Mouse (Mus musculus) frontal cortex, postnatal 36 days (tissue): ENCODE measurements at regions not wholly inside any gene's neighbourhood (a gene's known extent, or its start where the extent isn't known, plus 50 kb on each side); places are given as distances from the start of the nearest gene placed in this dataset.
"Not testable (repeated sequence)": the region's sequence is repeated elsewhere in the genome, so short reads cannot be mapped to it uniquely, and the experiment has no call there.

Source experiments
- DNase-seq, 2 experiments: peaks; one replicate each; pipeline ENCODE4 v3.0.0; 2022; ENCODE audit warnings: low spot score in 2 of 2

GRCm38 (mm10) chr4:18349157-18349556 lies 1256.1 kb upstream of the Gm12353 start:
- peak in 1 of 2 experiments; percentile 16 for DNase-seq

- DNase-seq, result peak; percentile 46 to 83
Measured at GRCm38 (mm10) chr4:18365514-18365913, 1239.7 kb upstream of the Gm12353 start.

- peak; percentile 29 to 80 for DNase-seq
Measured at GRCm38 (mm10) chr4:18365916-18366315, 1239.3 kb upstream of the Gm12353 start.

GRCm38 (mm10) chr4:18394815-18395521 lies 1210.3 kb upstream of the Gm12353 start:
- DNase-seq, result no peak

GRCm38 (mm10) chr4:18395528-18396128 lies 1209.6 kb upstream of the Gm12353 start:
- DNase-seq, result not testable (repeated sequence)

GRCm38 (mm10) chr4:18410338-18410737 lies 1194.9 kb upstream of the Gm12353 start:
- no peak for DNase-seq

GRCm38 (mm10) chr4:18441385-18441784 lies 1163.9 kb upstream of the Gm12353 start:
- DNase-seq, result no peak

GRCm38 (mm10) chr4:18444284-18445004 lies 1160.8 kb upstream of the Gm12353 start:
- DNase-seq, result no peak

GRCm38 (mm10) chr4:18461641-18462040 lies 1143.6 kb upstream of the Gm12353 start:
- no peak for DNase-seq

- DNase-seq, result not testable (repeated sequence)
Measured at GRCm38 (mm10) chr4:18468271-18468670, 1137.0 kb upstream of the Gm12353 start.

GRCm38 (mm10) chr4:18469534-18469933 lies 1135.7 kb upstream of the Gm12353 start:
- no peak for DNase-seq
